Mouse (Mus musculus): ENCODE results near the gene Uba6. TPM values are rescaled to one million over a fixed set of nuclear protein-coding genes. Genes with fewer than 3 reads are reported as not detected.
A peak's percentile ranks its signal among the peaks of the same experiment; 100 is the strongest.

Gene Uba6
- total RNA-seq (2021): 1 to 10 TPM; 4.1 to 4.6 TPM
- long read RNA-seq, experiment 1: 0 reads
- long read RNA-seq, experiment 2: 0 reads

GRCm38 (mm10) chr5:86172449-86173161, at the start of gene Uba6:
Gene Uba6 (minus strand): TSS chr5:86172803.
- intact Hi-C loops (cut with DNase I; ENCODE audit: low total_unique reads): no loop called here
- peak; percentile 98 for DNase-seq

GRCm38 (mm10) chr5:86197801-86198200, 25.2 kb upstream of the Uba6 start, which contains the start of gene Gnrhr:
Gene Gnrhr (minus strand): TSS chr5:86197901.
- intact Hi-C loops (cut with DNase I; ENCODE audit: low total_unique reads): loop anchor here (5.0 kb wide), 1 partner anchor 214 kb away; no protein-coding TSS in a partner anchor
- DNase-seq: no peak

GRCm38 (mm10) chr5:86191356-86191755, 18.8 kb upstream of the Uba6 start:
- intact Hi-C loops (cut with DNase I; ENCODE audit: low total_unique reads): no loop called here
- no peak for DNase-seq

- intact Hi-C loops (cut with DNase I; ENCODE audit: low total_unique reads): no loop called here
- no peak for DNase-seq
Observed at GRCm38 (mm10) chr5:86190770-86191169, 18.2 kb upstream of the Uba6 start.

- intact Hi-C loops (cut with DNase I; ENCODE audit: low total_unique reads): no loop called here
- DNase-seq: no peak
Observed at GRCm38 (mm10) chr5:86190290-86190689, 17.7 kb upstream of the Uba6 start.

- intact Hi-C loops (cut with DNase I; ENCODE audit: low total_unique reads): no loop called here
- no peak for DNase-seq
Observed at GRCm38 (mm10) chr5:86187441-86187840, 14.8 kb upstream of the Uba6 start.

GRCm38 (mm10) chr5:86173778-86174177, 1.2 kb upstream of the Uba6 start:
- no peak for DNase-seq
- intact Hi-C loops (cut with DNase I; ENCODE audit: low total_unique reads): no loop called here

GRCm38 (mm10) chr5:86172088-86172448, 535 bp downstream of the Uba6 start:
- intact Hi-C loops (cut with DNase I; ENCODE audit: low total_unique reads): no loop called here
- DNase-seq: no peak

- intact Hi-C loops (cut with DNase I; ENCODE audit: low total_unique reads): no loop called here
- DNase-seq: no peak
Observed at GRCm38 (mm10) chr5:86129828-86130227, 42.8 kb downstream of the Uba6 start.

GRCm38 (mm10) chr5:86128749-86129148, 43.9 kb downstream of the Uba6 start:
- DNase-seq: no peak
- intact Hi-C loops (cut with DNase I; ENCODE audit: low total_unique reads): no loop called here

GRCm38 (mm10) chr5:86118457-86119094, 54.0 kb downstream of the Uba6 start:
- intact Hi-C loops (cut with DNase I; ENCODE audit: low total_unique reads): no loop called here
- DNase-seq: no peak

- no peak for DNase-seq
- intact Hi-C loops (cut with DNase I; ENCODE audit: low total_unique reads): no loop called here
Observed at GRCm38 (mm10) chr5:86113997-86114396, 58.6 kb downstream of the Uba6 start.

- no peak for DNase-seq
- intact Hi-C loops (cut with DNase I; ENCODE audit: low total_unique reads): no loop called here
Observed at GRCm38 (mm10) chr5:86113037-86113436, 59.6 kb downstream of the Uba6 start.

GRCm38 (mm10) chr5:86111074-86111473, 61.5 kb downstream of the Uba6 start:
- no peak for DNase-seq
- intact Hi-C loops (cut with DNase I; ENCODE audit: low total_unique reads): no loop called here

GRCm38 (mm10) chr5:86106610-86107009, 66.0 kb downstream of the Uba6 start:
- no peak for DNase-seq
- intact Hi-C loops (cut with DNase I; ENCODE audit: low total_unique reads): no loop called here

- intact Hi-C loops (cut with DNase I; ENCODE audit: low total_unique reads): no loop called here
- DNase-seq: no peak
Observed at GRCm38 (mm10) chr5:86102176-86102575, 70.4 kb downstream of the Uba6 start.

GRCm38 (mm10) chr5:86100621-86101020, 72.0 kb downstream of the Uba6 start:
- no peak for DNase-seq

GRCm38 (mm10) chr5:86098988-86099387, 73.6 kb downstream of the Uba6 start:
- DNase-seq: no peak
- intact Hi-C loops (cut with DNase I; ENCODE audit: low total_unique reads): no loop called here

More at GRCm38 (mm10) chr5:86100621-86101020, 72.0 kb downstream of the Uba6 start:
- intact Hi-C loops (cut with DNase I; ENCODE audit: low total_unique reads): no loop called here

GRCm38 (mm10) chr5:86094754-86095153, 77.8 kb downstream of the Uba6 start:
- intact Hi-C loops (cut with DNase I; ENCODE audit: low total_unique reads): no loop called here
- no peak for DNase-seq

- intact Hi-C loops (cut with DNase I; ENCODE audit: low total_unique reads): no loop called here
- DNase-seq: no peak
Observed at GRCm38 (mm10) chr5:86086751-86087150, 85.9 kb downstream of the Uba6 start.

GRCm38 (mm10) chr5:86084979-86085378, 87.6 kb downstream of the Uba6 start:
- intact Hi-C loops (cut with DNase I; ENCODE audit: low total_unique reads): no loop called here
- DNase-seq: no peak
